Mouse (Mus musculus) hindbrain, embryonic 10.5 days (tissue): ENCODE results near the gene Ndufa4l2. TPM values are rescaled to one million over a fixed set of nuclear protein-coding genes. Genes with fewer than 3 reads are reported as not detected.

ENCODE experiments used
- DNase-seq: peaks from one replicate; pipeline ENCODE4 v3.0.0-alpha.2; 2017; ENCODE audit warnings: low spot score
- H3K27ac ChIP-seq: fragments of 300-500 bp; sonication (generic); 2 replicates; pipeline ENCODE4 v1.5.1; 2016; ENCODE audit warnings: mild to moderate bottlenecking, moderate library complexity
- H3K27me3 ChIP-seq: fragments of 300-500 bp; sonication (generic); 2 replicates; pipeline ENCODE4 v1.6.1; 2016; ENCODE audit warnings: mild to moderate bottlenecking; ENCODE audit not compliant: poor library complexity, insufficient read depth, severe bottlenecking
- H3K36me3 ChIP-seq: fragments of 300-500 bp; sonication (generic); 2 replicates; pipeline ENCODE4 v1.6.1; 2016; ENCODE audit warnings: mild to moderate bottlenecking, moderate library complexity
- H3K4me1 ChIP-seq: fragments of 300-500 bp; sonication (generic); replicated peaks from 2 replicates; pipeline ENCODE4 v1.6.1; 2016; ENCODE audit warnings: mild to moderate bottlenecking
- H3K4me3 ChIP-seq: fragments of 300-500 bp; sonication (generic); 2 replicates; pipeline ENCODE4 v1.5.1; 2016; ENCODE audit warnings: mild to moderate bottlenecking, moderate library complexity
- H3K9me3 ChIP-seq: fragments of 300-500 bp; sonication (generic); 2 replicates; pipeline ENCODE4 v1.6.1; 2016; ENCODE audit warnings: mild to moderate bottlenecking, moderate library complexity
- WGBS: fragments of 180-500 bp; shearing (Covaris S2); methylation state at CpG from one replicate; pipeline ENCODE4 v1.1.7; 2016; 5-methylcytosine and 5-hydroxymethylcytosine counted together
- polyA plus RNA-seq: library from polyadenylated mRNA; unstranded; fragments of >200 nt; fragmentation: Nextera tagmentation; extraction: Ambion mirVana; gene quantifications from 2 replicates; pipeline ENCODE4 v1.2.1, GENCODE M21; 2016

Gene Ndufa4l2
- 8.1 and 10.5 TPM in 2 replicates for polyA plus RNA-seq

DNA sequence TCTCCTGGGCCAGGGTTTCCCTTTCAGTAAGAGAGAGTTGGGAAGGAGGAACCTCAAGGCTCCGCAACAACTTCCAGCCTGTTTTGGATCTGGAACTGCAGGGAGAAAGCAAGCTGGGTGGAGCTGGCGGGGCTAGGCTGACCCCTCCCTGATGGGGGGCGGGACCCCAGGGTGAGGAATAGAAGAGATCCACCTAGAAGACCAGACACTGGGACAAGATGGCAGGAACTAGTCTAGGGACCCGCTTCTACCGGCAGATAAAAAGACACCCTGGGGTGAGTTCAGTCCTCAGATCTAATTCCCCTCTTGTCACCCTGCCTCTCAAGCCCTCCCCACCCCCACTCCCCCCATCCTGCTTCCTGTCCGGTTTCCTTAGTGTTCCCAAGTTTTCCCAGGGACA is at the start of gene Ndufa4l2:
Gene Ndufa4l2 (plus strand): TSS at position 204 of the 400 bp plus-strand sequence.
- DNase-seq: no peak
- Histone ChIP-seq H3K4me3 (peak within 1 kb of the TSS; percentile 59), H3K27ac (peak within 1 kb of the TSS; percentile 89), H3K4me1 (peaks cover 95% of the 10 kb centered on the region), H3K9me3 (0 out of 2 replicates have a peak, but pooled peaks cover 2% of the 10 kb centered on the region), H3K36me3 (peaks cover 29% of the 10 kb centered on the region), H3K27me3 (peaks cover 98% of the 10 kb centered on the region)
- WGBS: 4% methylated on average over 6 of the region's 6 CpGs

DNA sequence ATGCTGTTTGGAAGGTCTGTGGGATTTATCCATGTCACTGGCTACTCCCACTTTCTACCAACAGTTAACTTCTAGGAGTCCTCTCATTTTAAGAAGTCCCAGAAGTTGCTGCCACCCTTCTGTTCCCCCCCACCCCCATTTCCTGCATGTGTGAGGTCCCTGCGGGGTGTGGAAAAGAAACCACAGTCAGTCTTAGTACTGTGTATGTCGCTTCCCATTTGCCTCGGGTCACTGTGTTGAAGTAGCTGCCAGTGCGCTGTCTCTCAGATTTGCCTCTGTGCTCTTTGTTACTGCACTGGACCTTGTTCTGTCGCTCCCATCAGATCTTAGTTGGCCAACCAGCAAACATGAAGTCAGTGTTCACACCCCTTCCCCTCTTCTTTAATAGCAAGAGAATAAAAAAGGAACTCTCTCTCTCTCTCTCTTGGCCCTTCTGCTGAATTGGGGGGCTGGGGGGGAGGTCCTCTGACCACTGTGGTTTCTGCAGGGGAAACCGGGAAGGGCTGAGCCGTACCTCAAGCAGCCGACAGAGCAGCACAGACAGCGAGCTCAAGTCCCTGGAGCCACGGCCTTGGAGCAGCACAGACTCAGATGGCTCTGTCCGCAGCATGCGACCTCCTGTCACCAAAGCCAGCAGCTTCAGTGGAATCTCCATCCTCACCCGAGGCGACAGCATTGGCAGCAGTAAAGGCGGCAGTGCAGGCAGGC is 43.3 kb upstream of the Ndufa4l2 start:
- no peak for DNase-seq
- H3K4me3 ChIP-seq: no peak overlapping the region
- no peaks in the 10 kb centered on the region for H3K9me3 ChIP-seq
- H3K4me1 ChIP-seq: peaks cover 8% of the 10 kb centered on the region; the same call in 1 of the 2 replicates
- H3K36me3 ChIP-seq: peaks cover 67% of the 10 kb centered on the region
- no peak overlapping the region for H3K27ac ChIP-seq
- no peaks in the 10 kb centered on the region for H3K27me3 ChIP-seq
- WGBS: 61% methylated on average over 15 of the region's 15 CpGs

DNA sequence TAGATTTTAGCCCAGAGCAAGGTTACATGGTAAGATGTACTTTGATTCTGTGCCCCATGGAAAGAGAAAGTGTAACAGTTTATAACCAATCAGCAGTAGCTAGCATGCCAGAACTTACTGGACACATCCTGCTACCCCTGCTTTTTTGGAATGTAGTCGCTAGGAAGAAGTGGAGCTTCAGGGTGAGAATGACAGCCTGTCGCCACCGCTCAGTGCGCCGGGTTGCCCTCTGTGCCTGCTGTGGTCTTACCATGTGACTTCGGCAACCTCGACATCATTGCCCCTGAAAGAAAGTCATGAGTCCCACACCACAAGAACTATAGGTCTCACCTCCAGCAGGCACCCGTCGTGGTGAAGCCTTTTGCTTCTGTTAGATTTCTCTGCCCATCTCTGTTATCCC is 42.0 kb upstream of the Ndufa4l2 start:
- Histone ChIP-seq H3K4me3 (no peak overlapping the region), H3K27me3 (no peaks in the 10 kb centered on the region), H3K9me3 (no peaks in the 10 kb centered on the region), H3K27ac (no peak overlapping the region), H3K36me3 (peaks cover 77% of the 10 kb centered on the region), H3K4me1 (peaks cover 8% of the 10 kb centered on the region; the same call in 1 of the 2 replicates)
- no peak for DNase-seq
- WGBS: 78% methylated on average over 9 of the region's 9 CpGs

DNA sequence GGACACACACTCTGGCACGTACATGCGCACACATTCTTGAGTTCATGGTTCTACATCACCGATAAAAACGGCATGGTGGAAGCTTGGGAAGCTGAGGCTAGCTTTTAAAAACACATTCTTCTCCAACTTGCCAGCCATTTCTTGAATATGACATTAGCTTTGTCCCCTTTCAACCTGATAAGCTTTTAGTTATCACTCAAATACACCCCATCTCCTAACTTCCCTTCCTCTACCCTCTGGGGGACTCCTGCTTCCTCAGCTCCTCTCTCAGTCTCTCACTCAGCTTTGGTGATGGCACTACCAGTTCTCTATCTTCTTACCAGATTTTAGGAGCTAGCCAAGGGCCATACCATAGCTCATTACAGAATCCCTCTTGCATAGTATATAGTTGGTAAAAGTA is 39.6 kb upstream of the Ndufa4l2 start:
- H3K27me3 ChIP-seq: no peaks in the 10 kb centered on the region
- no peak overlapping the region for H3K27ac ChIP-seq
- peaks cover 85% of the 10 kb centered on the region for H3K36me3 ChIP-seq
- WGBS: 97% methylated on average over 4 of the region's 4 CpGs
- no peak overlapping the region for H3K4me3 ChIP-seq
- no peak for DNase-seq
- H3K9me3 ChIP-seq: no peaks in the 10 kb centered on the region
- H3K4me1 ChIP-seq: peaks cover 8% of the 10 kb centered on the region; the same call in 1 of the 2 replicates

DNA sequence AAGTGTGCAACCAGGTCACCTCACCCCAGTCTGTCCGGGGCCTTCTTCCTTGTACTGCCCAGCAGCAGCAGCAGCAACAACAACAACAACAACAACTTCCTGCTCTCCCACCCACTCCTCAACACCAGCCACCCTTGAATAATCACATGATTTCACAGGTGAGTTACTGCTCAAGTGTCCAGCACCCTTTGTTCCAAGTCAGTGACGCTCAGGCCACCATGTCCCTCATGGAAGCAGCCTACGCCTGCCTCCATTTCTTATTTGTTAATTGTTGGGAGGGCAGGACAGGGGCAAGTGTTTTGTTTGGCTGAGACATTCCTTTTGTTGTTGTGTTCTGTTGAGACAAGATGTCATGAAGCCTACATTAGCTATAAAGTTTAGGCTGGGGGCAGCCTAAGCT is 38.2 kb upstream of the Ndufa4l2 start:
- H3K27me3 ChIP-seq: no peaks in the 10 kb centered on the region

DNA sequence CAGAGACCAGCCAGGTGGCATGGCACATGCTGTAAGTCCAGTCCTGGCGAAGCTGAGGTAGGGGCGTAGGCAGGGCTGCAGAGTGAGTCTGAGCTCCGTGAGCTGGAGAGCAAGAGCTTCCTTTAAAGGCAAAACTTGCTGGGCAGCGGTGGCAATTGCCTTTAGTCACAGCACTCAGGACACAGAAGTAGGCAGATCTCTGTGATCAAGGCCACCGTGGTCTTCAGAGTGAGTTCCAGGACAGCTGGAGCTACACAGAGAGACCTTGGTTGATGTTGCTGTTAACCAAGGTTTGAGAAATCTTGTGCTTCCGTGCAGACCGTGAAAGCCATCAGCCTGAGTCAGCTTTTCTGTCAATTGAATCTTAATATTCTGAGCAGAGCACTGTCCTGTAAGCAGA is 37.5 kb upstream of the Ndufa4l2 start:
- H3K36me3 ChIP-seq: peaks cover 81% of the 10 kb centered on the region
- H3K4me1 ChIP-seq: no peaks in the 10 kb centered on the region
- no peak for DNase-seq
- no peak overlapping the region for H3K27ac ChIP-seq
- WGBS: 85% methylated on average over 7 of the region's 7 CpGs
- H3K4me3 ChIP-seq: no peak overlapping the region
- H3K9me3 ChIP-seq: no peaks in the 10 kb centered on the region
- no peaks in the 10 kb centered on the region for H3K27me3 ChIP-seq

More for the DNA sequence above, 38.2 kb upstream of the Ndufa4l2 start:
- no peak overlapping the region for H3K27ac ChIP-seq
- no peak overlapping the region for H3K4me3 ChIP-seq
- no peaks in the 10 kb centered on the region for H3K9me3 ChIP-seq
- peaks cover 2% of the 10 kb centered on the region; the same call in 1 of the 2 replicates for H3K4me1 ChIP-seq
- H3K36me3 ChIP-seq: peaks cover 83% of the 10 kb centered on the region
- WGBS: 80% methylated on average over 3 of the region's 3 CpGs
- DNase-seq: no peak

DNA sequence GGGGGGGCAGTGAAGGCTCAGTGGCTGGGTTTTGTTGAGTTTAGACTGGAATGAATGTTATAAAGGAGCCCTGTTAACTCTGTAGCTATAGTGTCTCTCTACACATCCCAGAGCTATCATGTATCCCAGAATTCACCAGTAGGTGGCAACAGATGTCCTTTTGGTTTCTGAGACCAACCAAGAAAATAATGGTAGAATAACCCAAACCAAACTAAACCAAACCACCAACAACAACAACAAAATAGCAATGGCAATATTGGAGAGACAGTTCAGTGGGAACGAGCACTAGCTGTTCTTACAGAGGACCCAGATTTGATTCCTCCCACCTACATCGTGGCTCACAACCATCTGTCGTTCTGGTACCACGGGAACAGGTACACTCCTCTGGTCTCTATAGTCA is 35.6 kb upstream of the Ndufa4l2 start:
- no peak for DNase-seq

DNA sequence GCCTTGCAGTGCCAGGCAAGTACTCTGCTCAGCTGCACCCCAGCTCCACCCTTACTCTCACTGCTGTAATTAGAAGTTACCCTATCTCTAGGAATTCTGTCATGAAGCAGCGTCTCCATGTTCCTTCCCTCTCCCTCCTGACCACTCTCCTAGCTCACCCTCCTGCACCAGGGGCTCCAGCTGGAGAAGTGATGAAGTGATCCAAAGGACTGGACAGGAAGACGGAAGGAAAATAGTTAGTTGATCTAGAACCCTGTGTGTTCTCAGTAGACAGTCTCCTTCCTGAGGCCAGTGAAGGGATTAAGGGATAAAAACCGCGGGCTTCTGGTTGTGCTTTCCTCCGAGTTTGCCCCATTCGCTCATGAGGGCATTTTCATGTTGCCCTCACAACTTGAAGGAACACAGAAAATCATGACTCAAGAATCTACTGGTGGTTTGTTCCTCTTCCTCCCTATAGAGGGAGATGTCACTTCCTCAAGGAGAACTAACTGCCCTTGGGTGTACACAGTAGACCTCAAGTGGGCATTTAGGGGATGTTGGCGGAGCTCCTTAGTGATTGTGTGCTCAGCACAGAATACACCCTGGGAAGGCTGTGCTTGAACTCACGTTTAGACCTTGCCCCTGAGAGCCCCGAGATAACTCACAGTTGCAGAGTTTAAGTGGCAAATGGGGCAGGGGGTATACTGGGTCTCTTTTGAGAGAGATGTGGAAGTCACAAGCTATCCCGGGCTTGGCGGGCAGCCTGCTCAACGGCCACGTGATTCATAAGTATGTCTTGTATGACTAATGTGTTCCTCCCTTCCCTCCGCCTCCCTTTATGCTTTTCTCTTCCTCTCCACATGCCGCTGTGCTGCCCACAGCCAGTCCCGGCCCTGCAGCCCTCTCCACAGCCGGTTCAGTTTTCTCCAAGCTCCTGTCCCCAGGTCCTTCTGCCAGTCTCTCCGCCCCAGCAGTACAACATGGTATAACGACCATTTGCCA is 33.6 kb upstream of the Ndufa4l2 start:
- Histone ChIP-seq H3K4me1 (no peaks in the 10 kb centered on the region), H3K36me3 (peaks cover 81% of the 10 kb centered on the region), H3K27me3 (no peaks in the 10 kb centered on the region), H3K4me3 (no peak overlapping the region), H3K27ac (no peak overlapping the region), H3K9me3 (no peaks in the 10 kb centered on the region)
- WGBS: 89% methylated on average over 19 of the region's 19 CpGs
- no peak for DNase-seq

More for the DNA sequence above, 35.6 kb upstream of the Ndufa4l2 start:
- no peaks in the 10 kb centered on the region for H3K27me3 ChIP-seq
- H3K27ac ChIP-seq: no peak overlapping the region
- H3K4me3 ChIP-seq: no peak overlapping the region
- H3K36me3 ChIP-seq: peaks cover 77% of the 10 kb centered on the region
- H3K9me3 ChIP-seq: no peaks in the 10 kb centered on the region
- no peaks in the 10 kb centered on the region for H3K4me1 ChIP-seq
- WGBS: 97% methylated on average over 4 of the region's 4 CpGs

DNA sequence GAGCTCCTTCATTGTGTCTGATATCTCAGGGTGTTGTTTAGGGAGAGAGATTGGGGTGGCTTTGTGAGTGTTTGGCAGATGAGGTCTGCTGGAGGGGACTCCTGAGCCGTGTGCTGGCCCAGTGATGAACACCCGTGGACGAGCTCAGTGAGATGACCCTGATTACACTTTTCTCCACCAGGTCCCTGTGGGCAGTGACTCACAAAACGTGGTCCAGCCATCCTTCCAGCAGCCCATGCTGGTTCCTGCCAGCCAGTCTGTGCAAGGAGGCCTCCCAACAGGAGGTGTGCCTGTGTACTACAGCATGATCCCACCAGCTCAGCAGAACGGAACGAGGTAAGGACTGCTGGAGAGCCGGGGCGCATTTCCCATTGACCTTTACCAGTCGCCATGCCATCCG is 29.5 kb upstream of the Ndufa4l2 start:
- no peaks in the 10 kb centered on the region for H3K9me3 ChIP-seq
- H3K27ac ChIP-seq: no peak overlapping the region
- 93% methylated on average over 10 of the region's 10 CpGs for WGBS
- 0 out of 2 replicates have a peak, but pooled peaks cover 1% of the 10 kb centered on the region for H3K4me1 ChIP-seq
- DNase-seq: no peak
- no peak overlapping the region for H3K4me3 ChIP-seq
- no peaks in the 10 kb centered on the region for H3K27me3 ChIP-seq
- peaks cover 75% of the 10 kb centered on the region for H3K36me3 ChIP-seq

DNA sequence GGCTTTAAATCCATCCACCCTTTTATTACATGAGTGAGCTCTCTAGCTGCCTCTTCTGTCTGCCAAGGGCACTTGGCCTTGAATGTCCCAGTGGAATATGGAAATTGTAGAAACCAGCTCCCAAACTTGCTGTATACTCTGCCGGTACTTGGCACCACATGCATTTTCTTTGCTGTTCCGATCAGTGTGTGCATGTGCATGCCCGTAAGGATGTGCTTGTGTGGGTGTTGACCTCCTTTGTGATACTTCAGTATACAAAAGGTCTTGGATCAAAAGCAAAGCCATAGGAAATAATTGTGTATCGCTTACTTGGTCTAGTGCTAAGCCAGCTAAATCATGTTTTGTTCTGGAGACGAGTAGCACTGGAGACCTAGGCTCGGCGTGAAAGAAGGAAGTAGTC is 25.9 kb upstream of the Ndufa4l2 start:
- H3K27ac ChIP-seq: no peak overlapping the region
- H3K4me3 ChIP-seq: no peak overlapping the region
- peaks cover 87% of the 10 kb centered on the region for H3K36me3 ChIP-seq
- no peaks in the 10 kb centered on the region for H3K27me3 ChIP-seq
- no peak for DNase-seq
- WGBS: 92% methylated on average over 7 of the region's 7 CpGs
- H3K4me1 ChIP-seq: peaks cover 16% of the 10 kb centered on the region
- no peaks in the 10 kb centered on the region for H3K9me3 ChIP-seq

DNA sequence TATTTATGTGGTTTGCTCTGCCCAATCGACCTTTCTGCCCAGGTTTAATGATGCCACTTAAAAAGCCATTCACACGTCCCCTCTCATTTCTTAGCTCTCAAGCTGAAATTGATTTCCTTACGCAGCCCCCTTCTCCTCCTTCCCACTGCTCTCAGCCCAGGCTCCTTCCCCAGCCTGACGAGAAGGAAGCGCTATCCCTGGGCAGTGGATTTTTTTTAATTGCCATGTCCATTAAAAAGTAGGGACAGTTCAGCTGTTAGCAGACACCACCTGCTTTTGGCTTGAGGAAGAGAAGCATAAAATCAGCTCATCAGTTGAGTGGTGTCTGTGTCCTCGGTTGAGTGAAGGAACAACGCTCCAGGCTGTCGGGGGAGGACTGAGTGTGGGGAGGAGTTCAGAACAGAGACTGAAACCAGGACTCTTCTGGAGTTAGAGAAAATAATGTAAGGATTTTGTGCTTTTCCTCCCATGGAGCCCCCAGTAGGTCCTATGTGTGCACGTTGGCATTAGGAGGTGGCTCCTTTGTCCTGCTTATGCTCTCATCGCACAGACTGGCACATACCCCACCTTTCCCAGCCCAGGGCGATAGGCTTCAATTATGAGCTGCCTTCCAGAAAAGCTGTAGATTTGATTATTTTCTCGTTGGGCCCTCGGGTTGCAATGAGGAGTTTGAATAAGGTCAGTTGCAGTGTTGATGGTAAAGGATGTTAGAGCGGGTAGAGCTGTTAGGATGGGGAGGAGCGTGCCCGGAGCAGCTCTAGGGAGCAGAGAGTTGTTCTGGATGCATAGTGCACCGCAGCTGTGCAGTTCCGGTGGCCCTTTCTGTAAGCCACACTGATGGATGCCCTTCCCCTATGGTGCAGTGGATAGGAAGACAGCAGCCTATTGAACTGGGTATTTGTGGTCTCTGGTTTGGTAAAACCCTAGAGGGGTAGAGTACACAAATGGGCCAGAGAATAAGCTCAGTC is 24.3 kb upstream of the Ndufa4l2 start:
- no peaks in the 10 kb centered on the region for H3K27me3 ChIP-seq
- DNase-seq: no peak
- peaks cover 87% of the 10 kb centered on the region for H3K36me3 ChIP-seq
- no peak overlapping the region for H3K4me3 ChIP-seq
- peaks cover 16% of the 10 kb centered on the region for H3K4me1 ChIP-seq
- 84% methylated on average over 18 of the region's 18 CpGs for WGBS
- no peaks in the 10 kb centered on the region for H3K9me3 ChIP-seq
- peak overlapping the region; percentile 23; the same call in 1 of the 2 replicates for H3K27ac ChIP-seq

DNA sequence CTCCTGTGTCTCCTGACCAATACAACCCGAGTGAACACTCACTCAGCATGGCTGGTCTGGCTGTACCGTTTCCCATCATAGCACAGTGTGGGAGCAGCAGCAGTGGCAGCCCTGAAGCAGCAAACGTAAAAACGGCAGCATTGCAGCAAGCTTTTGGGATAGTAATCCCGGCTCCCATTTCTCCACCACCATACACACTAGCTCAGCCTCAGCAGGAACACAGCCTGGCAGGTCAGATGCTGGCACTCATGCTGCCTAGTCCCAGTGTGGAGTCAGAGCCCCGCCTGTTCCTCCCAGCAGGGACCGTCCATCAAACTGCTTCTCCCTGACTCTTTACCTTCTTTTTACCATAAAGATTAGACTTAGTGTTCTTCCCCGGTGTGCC is 23.6 kb upstream of the Ndufa4l2 start:
- H3K36me3 ChIP-seq: peaks cover 87% of the 10 kb centered on the region
- no peaks in the 10 kb centered on the region for H3K9me3 ChIP-seq
- H3K4me1 ChIP-seq: peaks cover 16% of the 10 kb centered on the region
- 0 out of 2 replicates have a peak overlapping the region, but pooled peaks have one; percentile 23 for H3K27ac ChIP-seq
- WGBS: 70% methylated on average over 8 of the region's 8 CpGs
- DNase-seq: no peak
- H3K27me3 ChIP-seq: no peaks in the 10 kb centered on the region
- H3K4me3 ChIP-seq: no peak overlapping the region
